Mouse (Mus musculus) adrenal gland, adult (tissue): Measurements from ENCODE around the gene Ccnl2.

Experiments used
- DNase-seq, 2 experiments: peaks; one replicate each; pipeline ENCODE4 v3.0.0; 2022 to 2023; ENCODE audit warnings: low spot score in 1 of 2; ENCODE audit not compliant: inconsistent age in 2 of 2

Gene Ccnl2

GRCm38 (mm10) chr4:155837404-155838010 lies 25.2 kb downstream of the Ccnl2 start:
- peak; percentile 36 to 56 for DNase-seq

- DNase-seq, result peak; percentile 14 to 37
Measured at GRCm38 (mm10) chr4:155838187-155839153, 26.2 kb downstream of the Ccnl2 start.

GRCm38 (mm10) chr4:155839483-155839910 lies 27.2 kb downstream of the Ccnl2 start, which contains the start of gene Mxra8:
Mxra8 (plus strand) TSS chr4:155839680.
- peak; percentile 88 to 90 for DNase-seq

GRCm38 (mm10) chr4:155840076-155841002 lies 28.1 kb downstream of the Ccnl2 start:
- DNase-seq, result peak in 1 of 2 experiments; percentile 19

DNA sequence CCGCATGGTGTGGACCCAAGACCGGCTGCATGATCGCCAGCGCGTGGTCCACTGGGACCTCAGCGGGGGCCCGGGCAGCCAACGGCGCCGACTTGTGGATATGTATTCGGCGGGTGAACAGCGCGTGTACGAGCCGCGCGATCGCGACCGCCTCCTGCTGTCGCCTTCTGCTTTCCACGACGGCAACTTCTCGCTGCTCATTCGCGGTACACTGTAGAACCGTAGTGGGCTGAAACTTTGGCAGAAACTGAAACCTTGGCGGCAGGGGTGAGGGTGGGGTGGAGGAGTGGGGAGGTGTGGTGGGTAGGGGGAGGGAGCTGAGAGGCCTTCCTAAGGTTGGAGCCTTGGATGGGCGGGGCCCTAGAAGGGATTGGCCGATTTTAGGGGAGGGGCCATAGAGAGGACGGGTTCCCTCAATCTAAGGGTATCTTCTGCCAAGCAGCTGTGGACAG lies 28.7 kb downstream of the Ccnl2 start:
- DNase-seq, result peak; percentile 78 to 90

- DNase-seq, result no peak
Measured at GRCm38 (mm10) chr4:155841651-155842270, 29.5 kb downstream of the Ccnl2 start.

GRCm38 (mm10) chr4:155843231-155843630 lies 30.9 kb downstream of the Ccnl2 start:
- no peak for DNase-seq

- peak; percentile 95 to 98 for DNase-seq
Measured at GRCm38 (mm10) chr4:155846871-155847578, 34.7 kb downstream of the Ccnl2 start, which contains the start of gene Dvl1. Dvl1 (plus strand) TSS chr4:155847402.

- DNase-seq, result peak in 1 of 2 experiments; percentile 63
Measured at GRCm38 (mm10) chr4:155847591-155848352, 35.5 kb downstream of the Ccnl2 start.

DNA sequence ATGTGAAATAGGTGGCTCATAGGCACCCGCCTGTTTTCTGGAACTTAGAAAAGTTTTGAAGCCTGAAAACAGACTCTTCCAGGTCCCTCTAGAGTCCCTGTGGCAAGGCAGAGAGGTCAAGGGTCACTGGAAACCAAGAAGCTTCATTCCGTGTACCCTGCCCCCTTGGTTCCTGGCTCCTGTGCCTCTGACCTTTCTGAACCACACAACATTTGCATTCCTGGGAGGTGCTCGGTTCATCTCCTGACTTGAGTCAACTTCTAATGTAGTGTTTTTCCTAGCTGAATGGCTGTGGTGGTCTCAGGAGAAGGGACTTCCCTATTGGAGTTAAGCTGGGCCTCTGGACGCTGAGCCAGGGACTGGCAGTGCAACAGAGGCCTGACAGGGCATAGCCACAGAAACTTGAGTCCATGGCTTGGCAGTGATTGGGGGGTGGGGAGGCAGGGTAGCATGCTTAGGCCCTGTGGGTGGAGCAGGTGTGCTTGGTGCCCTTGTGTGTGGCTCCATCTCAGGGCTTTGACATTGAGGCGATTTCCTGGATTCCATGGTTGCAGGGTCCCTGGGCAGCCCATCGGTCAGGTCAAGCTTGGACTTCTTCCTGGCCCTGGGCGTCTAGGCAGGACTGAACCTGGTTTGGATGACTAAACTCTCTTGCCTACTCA lies 36.3 kb downstream of the Ccnl2 start:
- peak in 1 of 2 experiments; percentile 59 for DNase-seq

- no peak for DNase-seq
Measured at GRCm38 (mm10) chr4:155849391-155849790, 37.1 kb downstream of the Ccnl2 start.

GRCm38 (mm10) chr4:155849792-155850451 lies 37.6 kb downstream of the Ccnl2 start:
- DNase-seq, result no peak

DNA sequence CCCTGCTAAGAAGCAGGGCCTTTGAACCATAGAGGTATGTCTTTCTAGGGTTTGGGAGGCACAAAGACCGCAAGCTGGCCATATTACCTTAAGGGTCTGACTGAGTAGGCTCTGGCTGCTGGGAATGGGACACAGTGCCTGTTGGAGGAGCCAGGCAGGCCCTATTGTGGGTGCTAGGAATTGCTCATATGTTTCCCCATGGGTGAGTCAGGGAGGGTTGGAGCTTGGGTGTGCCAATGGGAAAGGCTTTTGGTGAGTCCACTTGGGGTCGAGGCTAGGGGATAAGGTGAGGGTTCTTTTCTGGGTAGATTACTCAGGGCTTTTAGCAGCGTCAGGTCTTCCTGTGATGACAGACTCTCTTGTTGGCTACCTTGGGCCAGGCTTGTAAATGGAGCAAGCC lies 39.1 kb downstream of the Ccnl2 start:
- peak in 1 of 2 experiments; percentile 86 for DNase-seq

DNA sequence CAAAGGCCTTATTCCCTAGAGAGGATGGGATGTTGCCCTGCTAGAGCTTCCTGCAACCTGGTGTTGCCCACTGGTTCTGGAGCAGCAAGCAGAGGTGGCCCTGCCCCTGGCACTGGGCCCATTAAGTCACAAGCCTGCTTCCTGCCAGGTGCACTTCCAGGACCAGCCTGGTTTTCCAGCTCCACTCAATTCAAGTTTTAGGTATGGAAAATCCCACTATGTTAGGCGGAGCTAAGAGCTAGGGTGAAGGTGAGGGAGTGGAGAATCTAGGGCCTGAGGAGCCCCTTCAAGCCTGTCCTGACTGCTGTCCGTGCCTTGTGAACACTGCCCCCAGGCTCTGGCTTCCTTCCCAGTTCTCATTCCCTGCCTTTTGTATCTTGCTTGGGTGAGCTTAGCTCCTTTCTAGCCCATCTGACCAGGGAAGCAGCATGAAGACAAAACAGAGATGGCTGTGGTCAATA lies 39.7 kb downstream of the Ccnl2 start:
- DNase-seq, result peak in 1 of 2 experiments; percentile 67

DNA sequence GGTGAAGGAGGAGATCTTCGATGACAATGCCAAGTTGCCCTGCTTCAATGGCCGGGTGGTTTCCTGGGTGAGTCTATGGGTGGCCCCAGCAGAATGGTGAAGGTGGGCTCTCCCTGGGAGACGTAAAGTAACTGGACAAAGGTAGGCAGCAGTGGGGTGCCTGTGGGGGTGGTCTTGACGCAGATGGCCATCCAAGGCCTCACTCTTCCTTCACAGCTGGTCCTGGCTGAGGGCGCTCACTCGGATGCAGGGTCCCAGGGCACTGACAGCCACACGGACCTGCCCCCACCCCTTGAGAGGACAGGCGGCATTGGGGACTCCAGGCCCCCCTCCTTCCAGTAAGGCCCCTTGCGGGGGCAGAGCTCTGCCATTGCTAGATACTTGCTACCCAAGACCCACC lies 41.1 kb downstream of the Ccnl2 start:
- no peak for DNase-seq

DNA sequence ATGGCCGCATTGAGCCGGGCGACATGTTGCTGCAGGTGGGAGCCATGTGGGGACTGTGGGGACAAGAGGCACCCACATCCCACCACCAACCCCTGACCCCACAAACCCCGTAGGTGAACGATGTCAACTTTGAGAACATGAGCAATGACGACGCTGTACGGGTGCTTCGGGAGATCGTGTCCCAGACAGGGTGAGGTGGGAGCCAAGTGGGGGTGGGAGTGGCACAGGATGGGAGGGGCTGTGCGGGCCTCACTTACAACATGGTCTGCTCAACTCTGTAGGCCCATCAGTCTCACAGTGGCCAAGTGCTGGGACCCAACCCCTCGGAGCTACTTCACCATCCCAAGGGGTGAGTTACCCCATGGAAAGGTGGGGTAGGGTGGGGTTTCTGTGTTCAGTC lies 42.7 kb downstream of the Ccnl2 start:
- DNase-seq, result no peak

- DNase-seq, result no peak
Measured at GRCm38 (mm10) chr4:155856071-155856470, 43.8 kb downstream of the Ccnl2 start.

DNA sequence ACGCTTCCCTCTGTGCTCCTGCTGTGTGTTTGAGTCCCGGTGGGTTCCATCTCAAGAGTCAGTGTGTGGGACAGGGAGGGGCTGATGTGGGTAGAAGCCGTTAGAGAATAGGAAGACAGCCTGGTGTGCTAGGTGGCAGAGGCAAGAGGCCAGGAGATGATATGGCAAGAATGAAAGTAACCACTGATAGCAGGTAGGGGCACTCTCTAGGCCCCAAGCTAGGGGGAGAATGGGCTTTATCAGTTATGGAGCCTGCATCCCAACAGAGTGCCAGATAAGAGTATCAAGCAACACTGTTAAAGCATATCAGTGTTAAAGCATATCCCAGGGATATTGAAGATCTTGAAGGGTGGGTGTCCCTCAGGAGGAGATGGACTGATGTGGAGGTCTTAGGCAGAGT lies 44.6 kb downstream of the Ccnl2 start:
- DNase-seq, result no peak
